ENCODE assay signal across 8 mouse cellular contexts in genomic region chr17:56119981-56120880, GRCm38 (mm10). TPM values are rescaled to one million over a fixed set of nuclear protein-coding genes. Genes with fewer than 3 reads are reported as not detected.
DNase-seq lines count a peak whose midpoint lies in the region; ATAC-seq and TF ChIP-seq lines count a peak whose summit lies in the region.

No protein-coding gene starts in this region.

- ATAC-seq in embryonic facial prominence, embryonic 15.5 days (ENCODE audit: insufficient number of reproducible peaks, low FRiP score, low TSS enrichment, low read depth): no peak
- ATAC-seq in hindbrain, embryonic 15.5 days (ENCODE audit: low FRiP score, low read depth): no peak
- ATAC-seq in liver, embryonic 12.5 days: no peak
- ATAC-seq in forebrain, postnatal 0 days: no peak

- H3K9me3 ChIP-seq in embryonic facial prominence, embryonic 15.5 days (replicated peaks): peaks cover 10% of the 10 kb centered on the region
- H3K9me3 ChIP-seq in hindbrain, embryonic 15.5 days: peaks cover 10% of the 10 kb centered on the region; the same call in 1 of the 2 replicates
- peaks cover 7% of the 10 kb centered on the region for H3K9me3 ChIP-seq in liver, embryonic 12.5 days (replicated peaks)
- peaks cover 12% of the 10 kb centered on the region; the same call in 1 of the 2 replicates for H3K9me3 ChIP-seq in forebrain, postnatal 0 days (ENCODE audit: low read length)

- H3K27me3 ChIP-seq in embryonic facial prominence, embryonic 15.5 days: peaks cover 87% of the 10 kb centered on the region
- H3K27me3 ChIP-seq in hindbrain, embryonic 15.5 days: peaks cover 73% of the 10 kb centered on the region
- H3K27me3 ChIP-seq in liver, embryonic 12.5 days (replicated peaks): peaks cover 93% of the 10 kb centered on the region
- peaks cover 33% of the 10 kb centered on the region for H3K27me3 ChIP-seq in forebrain, postnatal 0 days (ENCODE audit: insufficient read depth, low read length)

- peak; percentile 52 for DNase-seq in ovary, adult 18-20 months (ENCODE audit: low spot score)
- no peak for DNase-seq in ovary, postnatal 14 days (ENCODE audit: low spot score)
- no peak for DNase-seq in thymus, postnatal 14 days
- DNase-seq in natural killer cell, adult 2 months (ENCODE audit: low spot score in 2 of 2): no peak
- no peak for DNase-seq in forebrain, postnatal 0 days

- H3K4me1 ChIP-seq in embryonic facial prominence, embryonic 15.5 days: peaks cover 28% of the 10 kb centered on the region
- peaks cover 19% of the 10 kb centered on the region for H3K4me1 ChIP-seq in hindbrain, embryonic 15.5 days (replicated peaks)
- H3K4me1 ChIP-seq in liver, embryonic 12.5 days: peaks cover 32% of the 10 kb centered on the region
- H3K4me1 ChIP-seq in forebrain, postnatal 0 days (ENCODE audit: insufficient read depth): no peaks in the 10 kb centered on the region

- H3K36me3 ChIP-seq in embryonic facial prominence, embryonic 15.5 days: no peaks in the 10 kb centered on the region
- peaks cover 19% of the 10 kb centered on the region for H3K36me3 ChIP-seq in hindbrain, embryonic 15.5 days
- H3K36me3 ChIP-seq in liver, embryonic 12.5 days: peaks cover 7% of the 10 kb centered on the region; the same call in 1 of the 2 replicates
- H3K36me3 ChIP-seq in forebrain, postnatal 0 days (ENCODE audit: insufficient read depth): peaks cover 22% of the 10 kb centered on the region

- 0 out of 2 replicates have a peak overlapping the region, but pooled peaks have one; percentile 17 for H3K4me2 ChIP-seq in embryonic facial prominence, embryonic 15.5 days (replicated peaks)
- peak overlapping the region; percentile 18; the same call in 1 of the 2 replicates for H3K4me2 ChIP-seq in hindbrain, embryonic 15.5 days
- H3K4me2 ChIP-seq in liver, embryonic 12.5 days: peak overlapping the region; percentile 31
- H3K4me2 ChIP-seq in forebrain, postnatal 0 days (ENCODE audit: low read depth): no peak overlapping the region

- WGBS in embryonic facial prominence, embryonic 15.5 days: 5% methylated on average over 66 of the region's 66 CpGs
- WGBS in hindbrain, embryonic 15.5 days: 8% methylated on average over 66 of the region's 66 CpGs
- WGBS in liver, embryonic 12.5 days (ENCODE audit: insufficient replicate concordance): 6% methylated on average over 66 of the region's 66 CpGs
- 7% methylated on average over 66 of the region's 66 CpGs for WGBS in forebrain, postnatal 0 days

- TF ChIP-seq CTCF in forebrain, postnatal 0 days (IDR thresholded peaks at IDR 0.05; ENCODE audit: low read depth): no peak

- peak overlapping the region; percentile 4 for H3K4me3 ChIP-seq in embryonic facial prominence, embryonic 15.5 days (replicated peaks)
- no peak overlapping the region for H3K4me3 ChIP-seq in hindbrain, embryonic 15.5 days
- 0 out of 2 replicates have a peak overlapping the region, but pooled peaks have one; percentile 10 for H3K4me3 ChIP-seq in liver, embryonic 12.5 days
- no peak overlapping the region for H3K4me3 ChIP-seq in forebrain, postnatal 0 days (ENCODE audit: low read depth, low read length)

- no peak overlapping the region for H3K27ac ChIP-seq in embryonic facial prominence, embryonic 15.5 days (replicated peaks)
- no peak overlapping the region for H3K27ac ChIP-seq in hindbrain, embryonic 15.5 days (replicated peaks)
- no peak overlapping the region for H3K27ac ChIP-seq in liver, embryonic 12.5 days
- no peak overlapping the region for H3K27ac ChIP-seq in forebrain, postnatal 0 days (ENCODE audit: low read depth, low read length)

- H3K9ac ChIP-seq in embryonic facial prominence, embryonic 15.5 days: no peak overlapping the region
- H3K9ac ChIP-seq in hindbrain, embryonic 15.5 days: no peak overlapping the region
- no peak overlapping the region for H3K9ac ChIP-seq in liver, embryonic 12.5 days
- H3K9ac ChIP-seq in forebrain, postnatal 0 days: no peak overlapping the region

RNA-seq across cellular contexts. Expression of gene Lrg1, which starts 1.6 kb away (rescaled TPM):
- polyA plus RNA-seq in embryonic facial prominence, embryonic 15.5 days (2015; fragmentation: Nextera tagmentation; extraction: Ambion mirVana): 1.4 and 1.8 TPM in 2 replicates
- 0.33 and 0.62 TPM in 2 replicates for polyA plus RNA-seq in hindbrain, embryonic 15.5 days (2015; fragmentation: Nextera tagmentation; extraction: Ambion mirVana)
- 0.27 and 0.48 TPM in 2 replicates for polyA plus RNA-seq in liver, embryonic 12.5 days (2016; fragmentation: Nextera tagmentation; extraction: Ambion mirVana)
- total RNA-seq in forebrain, postnatal 0 days (2014; rRNA removed): not detected in 2 replicates
- polyA plus RNA-seq in forebrain, postnatal 0 days (2015; fragmentation: Nextera tagmentation; extraction: Ambion mirVana): 0.33 and 0.46 TPM in 2 replicates

RNA-seq across cellular contexts. Expression of gene Plin5, which starts 2.8 kb away (rescaled TPM):
- polyA plus RNA-seq in embryonic facial prominence, embryonic 15.5 days (2015; fragmentation: Nextera tagmentation; extraction: Ambion mirVana): 0.72 and 1.2 TPM in 2 replicates
- polyA plus RNA-seq in hindbrain, embryonic 15.5 days (2015; fragmentation: Nextera tagmentation; extraction: Ambion mirVana): 1.7 and 2.5 TPM in 2 replicates
- 0.25 and 0.38 TPM in 2 replicates for polyA plus RNA-seq in liver, embryonic 12.5 days (2016; fragmentation: Nextera tagmentation; extraction: Ambion mirVana)
- 2.7 and 3.2 TPM in 2 replicates for total RNA-seq in forebrain, postnatal 0 days (2014; rRNA removed)
- 2.4 and 3.9 TPM in 2 replicates for polyA plus RNA-seq in forebrain, postnatal 0 days (2015; fragmentation: Nextera tagmentation; extraction: Ambion mirVana)

RNA-seq across cellular contexts. Expression of gene Plin4, which starts 10.6 kb away (rescaled TPM):
- polyA plus RNA-seq in embryonic facial prominence, embryonic 15.5 days (2015; fragmentation: Nextera tagmentation; extraction: Ambion mirVana): 0.08 TPM in 1 of 2 replicates, not detected in the other
- 0.08 and 0.21 TPM in 2 replicates for polyA plus RNA-seq in hindbrain, embryonic 15.5 days (2015; fragmentation: Nextera tagmentation; extraction: Ambion mirVana)
- polyA plus RNA-seq in liver, embryonic 12.5 days (2016; fragmentation: Nextera tagmentation; extraction: Ambion mirVana): 0.05 and 0.06 TPM in 2 replicates
- 0.08 and 0.52 TPM in 2 replicates for total RNA-seq in forebrain, postnatal 0 days (2014; rRNA removed)
- polyA plus RNA-seq in forebrain, postnatal 0 days (2015; fragmentation: Nextera tagmentation; extraction: Ambion mirVana): 0.02 TPM in 1 of 2 replicates, not detected in the other

RNA-seq across cellular contexts. Expression of gene Sema6b, which starts 19.9 kb away (rescaled TPM):
- polyA plus RNA-seq in embryonic facial prominence, embryonic 15.5 days (2015; fragmentation: Nextera tagmentation; extraction: Ambion mirVana): 4.2 and 4.6 TPM in 2 replicates
- 17.4 and 19.2 TPM in 2 replicates for polyA plus RNA-seq in hindbrain, embryonic 15.5 days (2015; fragmentation: Nextera tagmentation; extraction: Ambion mirVana)
- 1.5 and 1.7 TPM in 2 replicates for polyA plus RNA-seq in liver, embryonic 12.5 days (2016; fragmentation: Nextera tagmentation; extraction: Ambion mirVana)
- 71.0 and 76.4 TPM in 2 replicates for total RNA-seq in forebrain, postnatal 0 days (2014; rRNA removed)
- 15.6 and 18.1 TPM in 2 replicates for polyA plus RNA-seq in forebrain, postnatal 0 days (2015; fragmentation: Nextera tagmentation; extraction: Ambion mirVana)

RNA-seq across cellular contexts. Expression of gene Hdgfl2, which starts 40.8 kb away (rescaled TPM):
- polyA plus RNA-seq in embryonic facial prominence, embryonic 15.5 days (2015; fragmentation: Nextera tagmentation; extraction: Ambion mirVana): 112 and 119 TPM in 2 replicates
- polyA plus RNA-seq in hindbrain, embryonic 15.5 days (2015; fragmentation: Nextera tagmentation; extraction: Ambion mirVana): 141 and 145 TPM in 2 replicates
- 86.7 and 89.4 TPM in 2 replicates for polyA plus RNA-seq in liver, embryonic 12.5 days (2016; fragmentation: Nextera tagmentation; extraction: Ambion mirVana)
- total RNA-seq in forebrain, postnatal 0 days (2014; rRNA removed): 79.9 and 96.4 TPM in 2 replicates
- polyA plus RNA-seq in forebrain, postnatal 0 days (2015; fragmentation: Nextera tagmentation; extraction: Ambion mirVana): 99.9 and 114 TPM in 2 replicates

Comparison
In these comparisons a context has a peak if more than half of its experiments do, and no peak if none do; other contexts are left out.
1. H3K4me3 ChIP-seq: peak in embryonic facial prominence, embryonic 15.5 days (single experiment) and liver, embryonic 12.5 days (single experiment); none in hindbrain, embryonic 15.5 days (single experiment) and forebrain, postnatal 0 days (single experiment).